Mouse (Mus musculus) forebrain, embryonic 15.5 days (tissue): ENCODE data around the gene Phc2. TPM values are rescaled to one million over a fixed set of nuclear protein-coding genes. Genes with fewer than 3 reads are reported as not detected.
A peak's percentile ranks its signal among the peaks of the same experiment; 100 is the strongest.

Source experiments
- ATAC-seq: fragments of 200-750 bp; cut with Nextera tagmentation; replicated peaks from 2 replicates; pipeline ENCODE4 v1.8.0; 2017; ENCODE audit warnings: mild to moderate bottlenecking, moderate TSS enrichment, moderate library complexity
- H3K27ac ChIP-seq: fragments of 300-500 bp; sonication (generic); replicated peaks from 2 replicates; pipeline ENCODE4 v1.5.1; 2015; ENCODE audit warnings: mild to moderate bottlenecking, inconsistent platforms
- H3K27me3 ChIP-seq: fragments of 300-500 bp; sonication (generic); 2 replicates; pipeline ENCODE4 v1.6.1; 2015; ENCODE audit warnings: inconsistent platforms
- H3K36me3 ChIP-seq: fragments of 300-500 bp; sonication (generic); 2 replicates; pipeline ENCODE4 v1.6.1; 2015; ENCODE audit warnings: mild to moderate bottlenecking, inconsistent platforms
- H3K4me1 ChIP-seq: fragments of 300-500 bp; sonication (generic); 2 replicates; pipeline ENCODE4 v1.6.1; 2015; ENCODE audit warnings: inconsistent platforms
- H3K4me2 ChIP-seq: fragments of 300-500 bp; sonication (generic); replicated peaks from 2 replicates; pipeline ENCODE4 v1.6.1; 2015; ENCODE audit warnings: mild to moderate bottlenecking, inconsistent platforms
- H3K4me3 ChIP-seq: fragments of 300-500 bp; sonication (generic); 2 replicates; pipeline ENCODE4 v1.5.1; 2015; ENCODE audit warnings: mild to moderate bottlenecking, inconsistent platforms
- H3K9ac ChIP-seq: fragments of 300-500 bp; sonication (generic); replicated peaks from 2 replicates; pipeline ENCODE4 v1.6.1; 2015; ENCODE audit warnings: mild to moderate bottlenecking, inconsistent platforms
- H3K9me3 ChIP-seq: fragments of 300-500 bp; sonication (generic); 2 replicates; pipeline ENCODE4 v1.6.1; 2016; ENCODE audit warnings: inconsistent platforms
- WGBS: fragments of 180-500 bp; shearing (Covaris S2); methylation state at CpG from one replicate; pipeline ENCODE4 v1.1.7; 2015; ENCODE audit warnings: mixed read lengths; 5-methylcytosine and 5-hydroxymethylcytosine counted together
- polyA plus RNA-seq: library from polyadenylated mRNA; unstranded; fragments of >200 nt; fragmentation: Nextera tagmentation; extraction: Ambion mirVana; gene quantifications from 2 replicates; pipeline ENCODE4 v1.2.1, GENCODE M21; 2015

Phc2 gene
- polyA plus RNA-seq, 1 experiment from 2014 or later: 88.3 TPM

DNA sequence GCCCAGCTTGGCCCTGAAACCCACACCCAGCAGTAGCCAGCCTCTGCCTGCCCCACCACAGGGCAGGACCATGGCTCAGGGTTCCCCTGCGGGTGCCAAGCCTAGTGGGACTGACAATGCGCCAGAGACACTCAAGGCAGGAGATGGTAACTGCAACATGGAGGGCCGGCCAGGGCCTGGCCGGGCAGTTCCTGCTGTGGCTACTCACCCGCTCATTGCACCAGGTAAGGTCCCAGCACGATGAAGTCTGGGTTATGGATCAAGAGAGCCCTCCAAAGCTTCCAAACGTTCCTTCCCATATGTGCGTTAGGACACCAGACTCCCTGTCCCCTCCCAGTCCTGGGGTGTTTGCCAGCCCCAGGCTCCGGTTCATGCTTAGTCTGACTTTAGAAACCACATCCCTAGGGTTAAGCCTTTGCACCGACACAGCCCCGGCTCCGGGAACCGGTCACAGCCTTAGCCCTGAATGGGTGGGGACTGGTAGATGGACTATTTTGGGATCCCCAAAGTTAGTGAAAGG is 57.7 kb downstream of the Phc2 start:
- H3K9me3 ChIP-seq: no peaks in the 10 kb centered on the region
- no peak overlapping the region for H3K4me3 ChIP-seq
- 30% methylated on average over 13 of the region's 13 CpGs for WGBS
- no peak for ATAC-seq
- H3K9ac ChIP-seq: peak overlapping the region; percentile 13; the same call in 1 of the 2 replicates
- peak overlapping the region; percentile 14; the same call in 1 of the 2 replicates for H3K27ac ChIP-seq
- no peaks in the 10 kb centered on the region for H3K27me3 ChIP-seq
- 0 out of 2 replicates have a peak, but pooled peaks cover 7% of the 10 kb centered on the region for H3K36me3 ChIP-seq
- peaks cover 49% of the 10 kb centered on the region for H3K4me1 ChIP-seq
- peak overlapping the region; percentile 45; the same call in 1 of the 2 replicates for H3K4me2 ChIP-seq

DNA sequence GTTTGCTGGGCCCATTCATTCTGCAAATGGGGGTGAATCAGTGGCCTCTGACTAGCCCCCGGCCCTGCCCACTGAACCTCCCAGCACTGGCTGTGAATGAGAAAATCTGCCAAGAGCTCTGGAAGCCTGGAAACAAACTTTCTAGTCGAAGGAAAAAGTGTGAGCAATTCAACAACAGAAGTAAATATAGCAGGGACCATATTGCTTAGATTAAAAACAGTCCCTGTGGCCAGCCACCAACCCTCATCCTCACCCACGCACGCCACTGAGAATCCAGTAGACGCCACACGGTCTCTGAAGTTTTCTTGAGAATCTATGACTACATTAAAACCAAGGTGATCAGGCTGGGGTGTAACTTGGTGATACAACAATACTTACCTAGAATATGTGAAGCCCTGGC is 58.4 kb downstream of the Phc2 start:
- no peak overlapping the region for H3K27ac ChIP-seq
- H3K9ac ChIP-seq: no peak overlapping the region
- H3K9me3 ChIP-seq: no peaks in the 10 kb centered on the region
- H3K4me2 ChIP-seq: no peak overlapping the region
- H3K4me1 ChIP-seq: peaks cover 57% of the 10 kb centered on the region
- no peaks in the 10 kb centered on the region for H3K27me3 ChIP-seq
- H3K4me3 ChIP-seq: no peak overlapping the region
- 78% methylated on average over 6 of the region's 6 CpGs for WGBS
- 0 out of 2 replicates have a peak, but pooled peaks cover 7% of the 10 kb centered on the region for H3K36me3 ChIP-seq
- no peak for ATAC-seq

DNA sequence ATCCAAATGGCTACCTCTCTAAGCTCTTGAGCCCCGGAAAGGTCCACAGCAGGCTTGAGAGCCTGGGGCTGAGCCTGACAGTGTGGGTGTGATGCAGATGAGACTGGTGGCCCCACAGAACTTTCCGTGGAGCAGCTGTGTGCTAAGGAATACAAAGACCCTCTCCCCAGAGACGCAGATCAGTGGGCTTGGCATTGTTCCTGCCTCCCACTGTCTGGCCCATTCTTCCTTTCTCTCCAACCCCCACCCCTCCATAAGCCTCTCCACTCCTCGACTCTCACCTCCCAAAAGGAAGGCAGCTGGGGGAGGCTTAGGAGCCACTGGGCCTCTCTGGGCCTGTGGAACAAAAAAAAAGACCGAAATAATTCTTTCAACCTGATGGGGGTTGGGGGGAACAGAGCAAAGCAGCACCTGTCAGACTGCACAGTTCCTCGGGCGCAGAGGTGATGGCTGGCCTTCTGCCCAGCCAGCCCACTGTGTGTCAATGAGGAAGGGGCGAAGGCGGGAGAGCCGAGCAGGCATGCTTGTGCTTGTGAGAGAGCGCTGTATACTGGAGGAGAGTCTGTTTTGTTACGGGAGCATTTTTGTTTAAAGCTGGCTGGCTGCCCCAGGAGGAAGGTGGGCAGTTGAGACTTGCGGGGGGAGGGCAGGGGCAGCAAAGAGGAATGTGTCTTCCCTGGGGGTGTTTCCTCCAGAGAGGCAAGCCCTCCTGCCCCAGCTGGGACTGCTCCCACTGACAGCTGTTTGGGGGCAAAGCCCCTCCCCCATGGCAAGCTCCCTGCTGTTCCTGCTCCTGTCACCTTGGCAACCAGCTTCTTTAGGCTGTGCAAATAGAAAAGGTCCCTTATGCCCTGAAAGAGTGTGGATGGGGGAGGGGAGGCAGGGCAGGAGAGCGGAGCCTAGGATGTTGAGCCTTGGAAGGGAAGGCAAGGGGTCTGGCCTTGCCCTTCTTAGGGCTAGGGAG is 61.0 kb downstream of the Phc2 start:
- peaks cover 78% of the 10 kb centered on the region for H3K4me1 ChIP-seq
- peak overlapping the region; percentile 31 for H3K4me2 ChIP-seq
- no peaks in the 10 kb centered on the region for H3K36me3 ChIP-seq
- no peaks in the 10 kb centered on the region for H3K9me3 ChIP-seq
- WGBS: 0% methylated on average over 14 of the region's 14 CpGs
- H3K4me3 ChIP-seq: no peak overlapping the region
- peak overlapping the region; percentile 20 for H3K9ac ChIP-seq
- ATAC-seq: peak; percentile 77
- peak overlapping the region; percentile 96 for H3K27ac ChIP-seq
- no peaks in the 10 kb centered on the region for H3K27me3 ChIP-seq

DNA sequence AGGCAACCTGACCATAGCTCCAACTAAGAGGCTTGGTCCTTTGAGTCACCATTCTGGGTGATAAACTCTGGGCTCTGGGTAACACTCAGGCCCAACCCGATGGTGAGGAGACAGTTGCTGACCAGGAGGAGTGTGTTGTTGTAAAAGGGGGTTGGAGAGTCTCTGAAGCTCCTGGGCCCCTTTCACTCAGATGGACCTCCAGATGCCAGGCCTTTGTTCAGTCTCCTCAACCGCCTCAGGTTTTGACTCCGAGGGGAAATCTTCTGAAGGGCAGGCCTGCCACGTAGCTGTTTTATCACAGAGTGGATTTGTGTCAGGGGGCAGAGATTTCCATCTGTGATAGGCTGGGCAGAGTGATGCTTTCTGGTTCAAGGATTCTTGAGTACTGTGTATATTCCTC is 61.8 kb downstream of the Phc2 start:
- WGBS: 2% methylated on average over 4 of the region's 4 CpGs
- Histone ChIP-seq H3K9me3 (no peaks in the 10 kb centered on the region), H3K27me3 (no peaks in the 10 kb centered on the region), H3K4me2 (peak overlapping the region; percentile 31), H3K4me1 (peaks cover 81% of the 10 kb centered on the region), H3K4me3 (no peak overlapping the region), H3K36me3 (no peaks in the 10 kb centered on the region), H3K9ac (peak overlapping the region; percentile 20), H3K27ac (peak overlapping the region; percentile 96)
- ATAC-seq: no peak; the same call in 1 of the 2 replicates

DNA sequence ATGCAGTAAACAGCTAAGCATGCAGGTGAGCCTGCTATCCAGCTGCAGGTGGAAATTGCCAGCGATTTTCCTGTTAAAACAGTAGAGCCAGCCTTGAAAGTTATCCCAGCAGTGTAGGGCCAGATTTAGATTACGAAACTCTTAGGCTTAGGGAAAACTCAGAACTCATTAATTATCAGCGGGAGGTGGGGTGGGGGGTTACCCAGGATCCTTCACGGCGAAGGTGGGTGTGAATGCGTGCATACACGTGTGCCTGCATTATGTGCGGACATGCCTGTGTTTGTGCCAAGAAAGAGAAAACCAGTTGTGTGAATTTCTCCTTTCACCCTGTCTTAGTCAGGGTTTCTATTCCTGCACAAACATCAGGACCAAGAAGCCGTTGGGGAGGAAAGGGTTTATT is 62.2 kb downstream of the Phc2 start:
- Histone ChIP-seq H3K27me3 (no peaks in the 10 kb centered on the region), H3K9me3 (no peaks in the 10 kb centered on the region), H3K27ac (peak overlapping the region; percentile 96), H3K9ac (0 out of 2 replicates have a peak overlapping the region, but pooled peaks have one; percentile 20), H3K4me2 (no peak overlapping the region), H3K36me3 (no peaks in the 10 kb centered on the region), H3K4me1 (peaks cover 81% of the 10 kb centered on the region), H3K4me3 (no peak overlapping the region)
- ATAC-seq: no peak
- 10% methylated on average over 9 of the region's 9 CpGs for WGBS

DNA sequence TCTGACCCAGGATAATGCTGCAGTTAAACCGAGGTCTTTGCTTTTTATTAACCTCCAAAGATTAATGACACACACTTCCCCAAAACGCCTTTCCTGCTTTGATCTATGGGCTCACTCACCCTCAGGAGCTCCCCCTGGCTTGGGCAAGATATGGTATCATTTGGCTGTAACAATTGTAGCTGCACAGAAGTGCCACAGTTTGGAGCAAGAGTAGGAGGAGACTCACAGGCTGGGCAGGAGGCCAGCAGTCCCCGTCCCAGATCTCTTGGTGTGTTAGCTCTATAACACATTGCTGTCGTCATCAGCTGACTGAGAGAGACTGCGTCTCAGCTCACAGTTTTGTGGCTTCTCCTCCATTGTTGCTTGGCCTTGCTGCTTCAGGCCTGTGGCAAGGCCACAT is 65.6 kb downstream of the Phc2 start:
- H3K4me2 ChIP-seq: no peak overlapping the region
- peak; percentile 30 for ATAC-seq
- H3K4me3 ChIP-seq: no peak overlapping the region
- no peaks in the 10 kb centered on the region for H3K36me3 ChIP-seq
- 5% methylated on average over 5 of the region's 5 CpGs for WGBS
- H3K9me3 ChIP-seq: no peaks in the 10 kb centered on the region
- no peaks in the 10 kb centered on the region for H3K27me3 ChIP-seq
- peaks cover 75% of the 10 kb centered on the region for H3K4me1 ChIP-seq
- peak overlapping the region; percentile 76 for H3K27ac ChIP-seq
- H3K9ac ChIP-seq: no peak overlapping the region

DNA sequence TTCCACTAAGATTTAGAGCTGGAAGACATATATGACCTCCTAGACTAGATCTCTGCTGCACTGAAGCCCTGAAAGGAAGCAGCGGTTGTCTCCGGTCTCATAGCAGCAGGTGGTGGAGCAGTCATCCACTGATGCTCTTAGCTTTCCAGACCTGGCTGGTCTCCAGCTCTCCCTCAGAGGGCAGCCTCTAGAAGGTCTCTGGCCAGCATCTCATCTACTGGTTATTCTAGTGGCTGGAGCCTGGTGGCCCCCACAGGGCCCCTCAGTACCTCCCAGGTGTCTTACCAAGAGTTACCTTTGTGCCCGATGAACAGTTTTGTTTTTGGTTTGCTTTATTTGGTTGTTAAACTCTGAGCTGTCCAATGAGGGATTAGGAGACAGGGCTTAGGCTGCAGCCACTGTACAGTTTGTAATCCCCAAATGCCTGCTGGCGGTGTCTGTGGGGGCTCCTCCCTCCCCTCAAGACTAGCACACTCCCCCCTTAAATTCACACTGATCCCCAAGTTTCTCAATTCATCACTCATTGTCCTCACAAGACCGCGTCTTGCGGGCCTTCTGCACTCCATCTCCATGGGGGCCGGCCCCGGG is 66.7 kb downstream of the Phc2 start:
- Histone ChIP-seq H3K9me3 (no peaks in the 10 kb centered on the region), H3K4me3 (no peak overlapping the region), H3K4me1 (peaks cover 65% of the 10 kb centered on the region), H3K36me3 (no peaks in the 10 kb centered on the region), H3K4me2 (no peak overlapping the region), H3K27me3 (no peaks in the 10 kb centered on the region), H3K9ac (no peak overlapping the region), H3K27ac (0 out of 2 replicates have a peak overlapping the region, but pooled peaks have one; percentile 4)
- WGBS: 50% methylated on average over 9 of the region's 9 CpGs
- no peak for ATAC-seq

DNA sequence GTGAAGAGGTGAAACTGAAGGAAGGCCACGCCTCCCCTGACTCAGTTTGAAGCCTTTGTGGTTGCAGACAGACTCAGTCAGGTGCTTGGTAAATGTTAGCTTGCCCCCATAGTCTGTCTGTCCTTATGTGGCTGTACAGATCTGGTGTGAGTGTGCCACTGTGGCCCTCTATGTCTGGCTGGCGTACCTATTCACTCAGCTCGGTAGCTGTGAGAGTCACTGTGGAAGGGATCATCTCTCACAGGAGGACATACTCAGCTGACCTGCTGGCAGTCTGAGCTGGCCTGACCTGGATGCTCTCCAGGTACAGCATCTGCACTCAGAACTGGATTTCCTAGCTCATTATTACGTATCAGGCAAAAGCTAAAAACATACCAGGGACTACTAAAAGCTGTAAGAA is 67.3 kb downstream of the Phc2 start:
- no peak for ATAC-seq
- H3K27ac ChIP-seq: 0 out of 2 replicates have a peak overlapping the region, but pooled peaks have one; percentile 4
- WGBS: 64% methylated on average over 4 of the region's 4 CpGs
- H3K9ac ChIP-seq: no peak overlapping the region
- H3K27me3 ChIP-seq: no peaks in the 10 kb centered on the region
- H3K4me2 ChIP-seq: no peak overlapping the region
- H3K4me3 ChIP-seq: no peak overlapping the region
- no peaks in the 10 kb centered on the region for H3K36me3 ChIP-seq
- no peaks in the 10 kb centered on the region for H3K9me3 ChIP-seq
- H3K4me1 ChIP-seq: peaks cover 64% of the 10 kb centered on the region

DNA sequence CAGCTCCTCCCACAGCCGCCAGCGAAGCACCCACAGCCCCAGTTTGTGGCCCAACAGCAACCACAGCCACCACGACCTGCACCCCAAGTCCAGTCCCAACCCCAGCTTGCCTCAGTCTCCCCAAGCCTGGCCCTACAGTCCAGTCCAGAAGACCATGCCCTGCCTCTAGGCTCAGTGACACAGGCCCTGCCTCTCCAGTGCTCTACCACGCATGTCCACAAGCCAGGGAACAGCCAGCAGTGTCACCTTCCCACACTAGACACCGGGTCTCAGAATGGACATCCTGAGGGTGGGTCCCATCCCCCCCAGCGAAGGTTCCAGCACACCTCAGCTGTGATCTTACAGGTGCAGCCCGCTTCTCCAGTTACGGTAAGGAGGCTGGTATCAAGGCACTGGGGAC is 68.4 kb downstream of the Phc2 start:
- H3K9me3 ChIP-seq: no peaks in the 10 kb centered on the region
- no peak overlapping the region for H3K4me3 ChIP-seq
- H3K9ac ChIP-seq: no peak overlapping the region
- no peak overlapping the region for H3K4me2 ChIP-seq
- peaks cover 58% of the 10 kb centered on the region for H3K4me1 ChIP-seq
- H3K27me3 ChIP-seq: no peaks in the 10 kb centered on the region
- H3K36me3 ChIP-seq: no peaks in the 10 kb centered on the region
- WGBS: 77% methylated on average over 8 of the region's 8 CpGs
- no peak overlapping the region for H3K27ac ChIP-seq
- ATAC-seq: no peak

DNA sequence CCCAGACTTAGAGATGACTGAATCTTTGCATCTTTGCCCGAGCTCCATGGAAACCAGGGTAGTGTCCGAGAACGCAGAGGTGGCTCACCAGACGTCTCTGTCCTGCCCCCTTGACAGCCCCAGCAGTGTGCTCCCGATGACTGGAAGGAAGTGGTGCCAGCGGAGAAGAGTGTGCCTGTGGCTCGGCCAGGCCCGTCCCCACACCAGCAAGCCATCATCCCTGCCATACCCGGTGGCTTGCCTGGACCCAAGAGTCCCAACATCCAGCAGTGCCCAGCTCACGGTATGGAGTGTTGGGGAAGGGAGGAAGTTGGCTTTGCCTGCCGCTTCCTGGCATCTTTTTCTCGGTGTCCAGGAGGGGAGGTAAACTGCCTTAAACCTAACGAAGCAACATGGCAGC is 68.9 kb downstream of the Phc2 start:
- Histone ChIP-seq H3K4me3 (no peak overlapping the region), H3K27ac (no peak overlapping the region), H3K4me2 (no peak overlapping the region), H3K36me3 (no peaks in the 10 kb centered on the region), H3K27me3 (no peaks in the 10 kb centered on the region), H3K4me1 (peaks cover 56% of the 10 kb centered on the region), H3K9me3 (no peaks in the 10 kb centered on the region), H3K9ac (no peak overlapping the region)
- 85% methylated on average over 13 of the region's 13 CpGs for WGBS
- no peak for ATAC-seq

DNA sequence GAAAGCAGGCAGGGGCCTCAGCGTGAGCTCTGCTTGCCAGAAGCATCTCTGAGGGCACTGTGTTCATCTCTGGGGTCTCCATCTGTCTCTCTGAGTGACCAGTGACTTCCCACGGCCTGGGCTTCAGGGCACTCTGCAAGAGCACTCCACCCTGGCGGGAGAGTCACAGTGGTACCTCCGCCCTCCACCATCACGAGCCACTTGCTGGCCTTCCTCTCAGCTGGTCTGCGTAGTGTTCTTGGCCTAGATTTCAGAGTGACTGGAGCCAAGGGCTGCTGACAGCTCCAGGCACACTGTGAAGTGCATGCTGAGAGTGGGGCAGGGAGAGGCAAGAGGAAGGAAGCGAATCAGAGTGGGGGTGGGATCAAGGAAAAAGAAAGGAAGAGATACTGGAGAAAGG is 69.6 kb downstream of the Phc2 start:
- WGBS: 66% methylated on average over 7 of the region's 7 CpGs
- H3K9me3 ChIP-seq: no peaks in the 10 kb centered on the region
- peaks cover 58% of the 10 kb centered on the region for H3K4me1 ChIP-seq
- H3K27ac ChIP-seq: no peak overlapping the region
- no peak for ATAC-seq
- no peak overlapping the region for H3K9ac ChIP-seq
- no peaks in the 10 kb centered on the region for H3K36me3 ChIP-seq
- H3K27me3 ChIP-seq: no peaks in the 10 kb centered on the region
- H3K4me2 ChIP-seq: no peak overlapping the region
- no peak overlapping the region for H3K4me3 ChIP-seq
